Comparison of ENCODE assay signal across 24 mouse cellular contexts in the genomic region with DNA sequence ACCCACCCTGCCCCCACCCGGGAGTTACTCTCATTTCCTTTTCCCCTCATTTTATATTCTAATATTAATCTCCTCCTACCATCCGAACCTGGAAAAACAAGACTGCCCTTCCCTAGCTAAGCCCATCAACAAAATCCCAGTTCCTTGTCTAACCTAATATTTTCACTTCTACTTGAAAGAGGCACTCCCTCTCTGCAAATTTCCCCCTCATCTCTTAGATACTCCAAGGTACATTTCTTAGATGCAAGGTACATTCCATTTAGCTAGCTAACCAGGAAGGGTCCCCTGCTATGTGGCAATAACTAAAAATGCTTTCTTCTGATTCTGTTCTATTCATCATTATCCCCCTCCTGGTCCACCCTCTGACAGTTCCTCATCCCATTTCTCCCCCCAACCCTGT. TPM values are rescaled to one million over a fixed set of nuclear protein-coding genes. Genes with fewer than 3 reads are reported as not detected.
DNase-seq lines count a peak whose midpoint lies in the region; ATAC-seq and TF ChIP-seq lines count a peak whose summit lies in the region.
"Had no signal": no experiment of that assay in that cellular context is flagged by ENCODE, and none has a peak within 500 bp of the region (broad histone marks: within the 10 kb centered on the region; RNA-seq: fewer than 3 reads in every experiment).

No protein-coding gene starts in this region.

- no peak overlapping the region for H3K4me3 ChIP-seq in lung, postnatal 0 days (ENCODE audit: low read depth, low read length)
- H3K4me3 ChIP-seq: embryonic facial prominence, embryonic 13.5 days; embryonic facial prominence, embryonic 15.5 days; erythroblast, embryonic 14.5 days; forebrain, embryonic 10.5 days; forebrain, embryonic 12.5 days had no signal

- peak; percentile 72 for DNase-seq in lung, postnatal 0 days (ENCODE audit: low spot score)
- DNase-seq in lung, adult 18-20 months: no peak
- peak; percentile 27 for DNase-seq in lung, postnatal 36 days
- DNase-seq in lung, postnatal 4 days: no peak
- no peak for DNase-seq in adrenal gland, postnatal 14 days
- DNase-seq: adrenal gland, adult 8-10 months; adrenal gland, postnatal 25 days; cerebellum, adult 11 months; cerebellum, adult 18-20 months; cerebellum, adult 8-10 months; cerebellum, adult 9-11 months; cerebellum, postnatal 14 days; cerebellum, postnatal 36 days; embryo, embryonic 11 days had no signal

- no peak overlapping the region for H3K4me2 ChIP-seq in lung, postnatal 0 days (replicated peaks; ENCODE audit: low read depth, low read length)
- H3K4me2 ChIP-seq: embryonic facial prominence, embryonic 13.5 days; embryonic facial prominence, embryonic 15.5 days; forebrain, embryonic 12.5 days had no signal

- TF ChIP-seq CTCF in lung, postnatal 0 days (IDR thresholded peaks at IDR 0.05): no peak

- H3K36me3 ChIP-seq in lung, postnatal 0 days (ENCODE audit: insufficient read depth, low read length): no peaks in the 10 kb centered on the region
- H3K36me3 ChIP-seq: embryonic facial prominence, embryonic 13.5 days; embryonic facial prominence, embryonic 15.5 days; forebrain, embryonic 10.5 days; forebrain, embryonic 12.5 days; G1E had no signal

- 49% methylated on average over 2 of the region's 2 CpGs for WGBS in lung, postnatal 0 days

- no peaks in the 10 kb centered on the region for H3K9me3 ChIP-seq in lung, postnatal 0 days (ENCODE audit: low read length)
- H3K9me3 ChIP-seq: embryonic facial prominence, embryonic 13.5 days; embryonic facial prominence, embryonic 15.5 days; forebrain, embryonic 10.5 days; forebrain, embryonic 12.5 days had no signal

- peak; percentile 89 for TF ChIP-seq EP300 in lung, postnatal 0 days (IDR thresholded peaks at IDR 0.05)

- no peaks in the 10 kb centered on the region for H3K27me3 ChIP-seq in lung, postnatal 0 days (replicated peaks; ENCODE audit: insufficient read depth, low read length)
- H3K27me3 ChIP-seq: embryonic facial prominence, embryonic 13.5 days; embryonic facial prominence, embryonic 15.5 days; forebrain, embryonic 12.5 days had no signal

- no peaks in the 10 kb centered on the region for H3K4me1 ChIP-seq in lung, postnatal 0 days (ENCODE audit: insufficient read depth, low read depth, low read length)
- H3K4me1 ChIP-seq: embryonic facial prominence, embryonic 13.5 days; embryonic facial prominence, embryonic 15.5 days; forebrain, embryonic 10.5 days; forebrain, embryonic 12.5 days had no signal

- H3K27ac ChIP-seq in lung, postnatal 0 days (ENCODE audit: low read length): no peak overlapping the region
- H3K27ac ChIP-seq: embryonic facial prominence, embryonic 13.5 days; embryonic facial prominence, embryonic 15.5 days; forebrain, embryonic 10.5 days; forebrain, embryonic 12.5 days had no signal

- ATAC-seq in lung, postnatal 0 days: peak; percentile 95
- ATAC-seq: activated CD4-positive, CD25-positive, alpha-beta regulatory T cell, adult 4 months; forebrain, embryonic 14.5 days; forebrain, embryonic 16.5 days; Patski had no signal

- H3K9ac ChIP-seq in lung, postnatal 0 days (replicated peaks; ENCODE audit: low read depth): no peak overlapping the region
- H3K9ac ChIP-seq: embryonic facial prominence, embryonic 13.5 days; embryonic facial prominence, embryonic 15.5 days; forebrain, embryonic 12.5 days had no signal

RNA-seq across cellular contexts. Expression of a gene that starts 10.7 kb away (rescaled TPM):
- 8.2 and 9.0 TPM in 2 replicates for polyA plus RNA-seq in lung, postnatal 0 days (2015; fragmentation: Nextera tagmentation; extraction: Ambion mirVana)
- 8.7 and 10.9 TPM in 2 replicates for total RNA-seq in adrenal gland, postnatal 14 days (2021)
- polyA plus RNA-seq: erythroblast, embryonic 14.5 days; G1E had no signal

RNA-seq across cellular contexts. Expression of a gene that starts 50.8 kb away (rescaled TPM):
- polyA plus RNA-seq in lung, postnatal 0 days (2015; fragmentation: Nextera tagmentation; extraction: Ambion mirVana): 4.7 and 5.1 TPM in 2 replicates
- total RNA-seq in adrenal gland, postnatal 14 days (2021): 5.9 and 6.9 TPM in 2 replicates
- polyA plus RNA-seq: erythroblast, embryonic 14.5 days; G1E had no signal

Comparison
In these comparisons a context has a peak if more than half of its experiments do, and no peak if none do; other contexts are left out.
1. DNase-seq: peak in lung, postnatal 0 days (single experiment) and lung, postnatal 36 days (single experiment); none in lung, adult 18-20 months (0 of 2), lung, postnatal 4 days (0 of 2) and adrenal gland, postnatal 14 days (single experiment).